Mouse (Mus musculus): ENCODE measurements at regions not wholly inside any gene's neighbourhood (a gene's known extent, or its start where the extent isn't known, plus 50 kb on each side); places are given as distances from the start of the nearest gene placed in this dataset.
"Not testable (repeated sequence)": the region's sequence is repeated elsewhere in the genome, so short reads cannot be mapped to it uniquely, and the experiment has no call there.

- H3K4me3 ChIP-seq (ENCODE audit: insufficient read depth, low read depth, low read length), result no peak overlapping the region
- H3K36me3 ChIP-seq (ENCODE audit: control insufficient read depth, insufficient read depth, low read length), result no peaks in the 10 kb centered on the region
- DNase-seq, result peak; percentile 57
- H3K27me3 ChIP-seq (replicated peaks; ENCODE audit: control insufficient read depth, insufficient read depth, low read length), result no peaks in the 10 kb centered on the region
- TF ChIP-seq CTCF (conservative IDR thresholded peaks at IDR 0.05; ENCODE audit: insufficient read depth, insufficient read length, low read depth, low read length) (no peak), POLR2A (IDR thresholded peaks at IDR 0.05; ENCODE audit: low read depth, low read length) (no peak)
- H3K4me1 ChIP-seq (ENCODE audit: control insufficient read depth, insufficient read depth, low read length), result no peaks in the 10 kb centered on the region
- H3K27ac ChIP-seq (ENCODE audit: insufficient read depth, low read depth, low read length), result no peak overlapping the region
These were observed 51.4 kb upstream of the Dpt start for GRCm38 (mm10) chr1:164744955-164745608.

GRCm38 (mm10) chr1:164744499-164744898 lies 51.9 kb upstream of the Dpt start:
- Histone ChIP-seq H3K4me3 (ENCODE audit: insufficient read depth, low read depth, low read length) (no peak overlapping the region), H3K27ac (ENCODE audit: insufficient read depth, low read depth, low read length) (no peak overlapping the region), H3K36me3 (ENCODE audit: control insufficient read depth, insufficient read depth, low read length) (no peaks in the 10 kb centered on the region), H3K27me3 (replicated peaks; ENCODE audit: control insufficient read depth, insufficient read depth, low read length) (no peaks in the 10 kb centered on the region), H3K4me1 (ENCODE audit: control insufficient read depth, insufficient read depth, low read length) (no peaks in the 10 kb centered on the region)
- 64% methylated on average over 3 of the region's 3 CpGs for WGBS
- no peak for TF ChIP-seq CTCF (conservative IDR thresholded peaks at IDR 0.05; ENCODE audit: insufficient read depth, insufficient read length, low read depth, low read length)
- TF ChIP-seq POLR2A (IDR thresholded peaks at IDR 0.05; ENCODE audit: low read depth, low read length), result no peak
- DNase-seq, result no peak

- not testable (repeated sequence) for H3K4me1 ChIP-seq (ENCODE audit: control insufficient read depth, insufficient read depth, low read length); H3K4me3 ChIP-seq (ENCODE audit: insufficient read depth, low read depth, low read length); H3K27ac ChIP-seq (ENCODE audit: insufficient read depth, low read depth, low read length); H3K27me3 ChIP-seq (replicated peaks; ENCODE audit: control insufficient read depth, insufficient read depth, low read length); DNase-seq; H3K36me3 ChIP-seq (ENCODE audit: control insufficient read depth, insufficient read depth, low read length)
- 93% methylated on average over 8 of the region's 9 CpGs for WGBS
These were observed 53.5 kb upstream of the Dpt start for GRCm38 (mm10) chr1:164742897-164743296.

GRCm38 (mm10) chr1:164735646-164736045 lies 60.8 kb upstream of the Dpt start:
- Histone ChIP-seq H3K27me3 (replicated peaks; ENCODE audit: control insufficient read depth, insufficient read depth, low read length) (no peaks in the 10 kb centered on the region), H3K4me3 (ENCODE audit: insufficient read depth, low read depth, low read length) (no peak overlapping the region), H3K27ac (ENCODE audit: insufficient read depth, low read depth, low read length) (no peak overlapping the region), H3K4me1 (ENCODE audit: control insufficient read depth, insufficient read depth, low read length) (peaks cover 3% of the 10 kb centered on the region; the same call in 1 of the 2 replicates), H3K36me3 (ENCODE audit: control insufficient read depth, insufficient read depth, low read length) (no peaks in the 10 kb centered on the region)
- TF ChIP-seq CTCF (conservative IDR thresholded peaks at IDR 0.05; ENCODE audit: insufficient read depth, insufficient read length, low read depth, low read length) (no peak), POLR2A (IDR thresholded peaks at IDR 0.05; ENCODE audit: low read depth, low read length) (no peak)
- WGBS, result 56% methylated on average over 1 of the region's 1 CpGs
- peak; percentile 77 for DNase-seq

GRCm38 (mm10) chr1:164733741-164734140 lies 62.7 kb upstream of the Dpt start:
- Histone ChIP-seq H3K36me3 (ENCODE audit: control insufficient read depth, insufficient read depth, low read length) (no peaks in the 10 kb centered on the region), H3K4me1 (ENCODE audit: control insufficient read depth, insufficient read depth, low read length) (peaks cover 3% of the 10 kb centered on the region; the same call in 1 of the 2 replicates), H3K27me3 (replicated peaks; ENCODE audit: control insufficient read depth, insufficient read depth, low read length) (no peaks in the 10 kb centered on the region), H3K4me3 (ENCODE audit: insufficient read depth, low read depth, low read length) (no peak overlapping the region), H3K27ac (ENCODE audit: insufficient read depth, low read depth, low read length) (no peak overlapping the region)
- DNase-seq, result peak; percentile 73
- whole genome bisulfite sequencing, result 56% methylated on average over 3 of the region's 3 CpGs
- no peak for TF ChIP-seq POLR2A (IDR thresholded peaks at IDR 0.05; ENCODE audit: low read depth, low read length)

GRCm38 (mm10) chr1:164722054-164722453 lies 74.4 kb upstream of the Dpt start:
- 40% methylated on average over 1 of the region's 1 CpGs for WGBS

GRCm38 (mm10) chr1:164714905-164715304 lies 81.5 kb upstream of the Dpt start:
- 34% methylated on average over 2 of the region's 2 CpGs for WGBS
- Histone ChIP-seq H3K4me3 (ENCODE audit: insufficient read depth, low read depth, low read length) (no peak overlapping the region), H3K27me3 (replicated peaks; ENCODE audit: control insufficient read depth, insufficient read depth, low read length) (no peaks in the 10 kb centered on the region), H3K27ac (ENCODE audit: insufficient read depth, low read depth, low read length) (peak overlapping the region; percentile 100), H3K4me1 (ENCODE audit: control insufficient read depth, insufficient read depth, low read length) (peaks cover 16% of the 10 kb centered on the region; the same call in 1 of the 2 replicates), H3K36me3 (ENCODE audit: control insufficient read depth, insufficient read depth, low read length) (no peaks in the 10 kb centered on the region; the same call in 1 of the 2 replicates)
- DNase-seq, result peak; percentile 95
- no peak for TF ChIP-seq POLR2A (IDR thresholded peaks at IDR 0.05; ENCODE audit: low read depth, low read length)
- no peak for TF ChIP-seq CTCF (conservative IDR thresholded peaks at IDR 0.05; ENCODE audit: insufficient read depth, insufficient read length, low read depth, low read length)

More at GRCm38 (mm10) chr1:164722054-164722453, 74.4 kb upstream of the Dpt start:
- Histone ChIP-seq H3K4me3 (ENCODE audit: insufficient read depth, low read depth, low read length) (no peak overlapping the region), H3K36me3 (ENCODE audit: control insufficient read depth, insufficient read depth, low read length) (no peaks in the 10 kb centered on the region), H3K27me3 (replicated peaks; ENCODE audit: control insufficient read depth, insufficient read depth, low read length) (no peaks in the 10 kb centered on the region), H3K27ac (ENCODE audit: insufficient read depth, low read depth, low read length) (no peak overlapping the region), H3K4me1 (ENCODE audit: control insufficient read depth, insufficient read depth, low read length) (no peaks in the 10 kb centered on the region)
- TF ChIP-seq POLR2A (IDR thresholded peaks at IDR 0.05; ENCODE audit: low read depth, low read length), result no peak
- TF ChIP-seq CTCF (conservative IDR thresholded peaks at IDR 0.05; ENCODE audit: insufficient read depth, insufficient read length, low read depth, low read length), result no peak
- DNase-seq, result no peak
